Mouse (Mus musculus) liver, embryonic 14.5 days (tissue): ENCODE measurements around the gene Gm10488. TPM values are rescaled to one million over a fixed set of nuclear protein-coding genes. Genes with fewer than 3 reads are reported as not detected.
"Not testable (repeated sequence)": the region's sequence is repeated elsewhere in the genome, so short reads cannot be mapped to it uniquely, and the experiment has no call there.

Experiments used
- ATAC-seq: fragments of 200-750 bp; cut with Nextera tagmentation; 2 replicates; pipeline ENCODE4 v1.8.0; 2017; ENCODE audit warnings: moderate number of reproducible peaks, mild to moderate bottlenecking, moderate library complexity; ENCODE audit not compliant: insufficient read depth
- DNase-seq, 3 experiments: peaks; one replicate each; pipeline ENCODE4 v3.0.0-alpha.2; 2012 to 2013; ENCODE audit warnings: low read depth in 3 of 3, low spot score in 3 of 3
- H3K27ac ChIP-seq: fragments of 300-500 bp; sonication (generic); 2 replicates; pipeline ENCODE4 v1.5.1; 2014; ENCODE audit warnings: moderate library complexity, mild to moderate bottlenecking, control low read depth, inconsistent platforms
- H3K27me3 ChIP-seq: fragments of 300-500 bp; sonication (generic); 2 replicates; pipeline ENCODE4 v1.6.1; 2014; ENCODE audit warnings: mild to moderate bottlenecking, low read length, moderate library complexity; ENCODE audit not compliant: control insufficient read depth, insufficient read depth
- H3K36me3 ChIP-seq: fragments of 300-500 bp; sonication (generic); replicated peaks from 2 replicates; pipeline ENCODE4 v1.6.1; 2014; ENCODE audit warnings: low read depth; ENCODE audit not compliant: control insufficient read depth, insufficient read depth
- H3K4me1 ChIP-seq, 2 experiments: fragments of 200-500 bp in 1 of 2; fragments of 300-500 bp in 1 of 2; sonication (generic) in 1 of 2; replicated peaks; 2 replicates each; pipeline ENCODE4 v1.6.1; 2012 to 2014; ENCODE audit warnings: antibody characterized with exemption in 1 of 2, inconsistent platforms in 1 of 2, low read length in 1 of 2; ENCODE audit not compliant: control insufficient read depth in 2 of 2, insufficient read depth in 2 of 2
- H3K4me2 ChIP-seq: fragments of 300-500 bp; sonication (generic); 2 replicates; pipeline ENCODE4 v1.6.1; 2014; ENCODE audit warnings: low read depth, mild to moderate bottlenecking, control low read depth, moderate library complexity
- H3K4me3 ChIP-seq, 2 experiments: fragments of 200-500 bp in 1 of 2; fragments of 300-500 bp in 1 of 2; sonication (generic) in 1 of 2; 2 replicates each; pipeline ENCODE4 v1.5.1; 2012 to 2014; ENCODE audit warnings: low read depth in 2 of 2, low read length in 2 of 2, mild to moderate bottlenecking in 2 of 2, control low read depth in 1 of 2, inconsistent platforms in 1 of 2, moderate library complexity in 1 of 2; ENCODE audit not compliant: insufficient read depth in 1 of 2
- H3K9ac ChIP-seq: fragments of 300-500 bp; sonication (generic); replicated peaks from 2 replicates; pipeline ENCODE4 v1.6.1; 2014; ENCODE audit warnings: mild to moderate bottlenecking, control low read depth, moderate library complexity
- H3K9me3 ChIP-seq: fragments of 300-500 bp; sonication (generic); 2 replicates; pipeline ENCODE4 v1.6.1; 2016; ENCODE audit warnings: low read length, mixed read lengths; ENCODE audit not compliant: control insufficient read depth
- WGBS: fragments of 180-500 bp; shearing (Covaris S2); extraction: QIAGEN DNeasy Blood & Tissue Kit; methylation state at CpG from one replicate; pipeline ENCODE4 v1.1.7; 2014; ENCODE audit not compliant: insufficient replicate concordance; 5-methylcytosine and 5-hydroxymethylcytosine counted together
- microRNA-seq: library from miRNA; unstranded; fragments of <30 nt; microRNA quantifications from one replicate; pipeline ENCODE4, GENCODE M21; 2016
- polyA plus RNA-seq, 2 experiments: library from polyadenylated mRNA; depleted of rRNA in 1 of 2; stranded (reverse) in 1 of 2; unstranded in 1 of 2; fragments of >200 nt; fragmentation: Nextera tagmentation in 1 of 2; extraction: Ambion mirVana in 1 of 2; gene quantifications; 2 replicates each; pipeline versions ENCODE4 v1.2.1 to v1.2.3; 2012 to 2014

Gene Gm10488
- polyA plus RNA-seq (2012; rRNA removed) (not detected in 2 replicates), polyA plus RNA-seq (2014; fragmentation: Nextera tagmentation; extraction: Ambion mirVana) (not detected in 2 replicates)

DNA sequence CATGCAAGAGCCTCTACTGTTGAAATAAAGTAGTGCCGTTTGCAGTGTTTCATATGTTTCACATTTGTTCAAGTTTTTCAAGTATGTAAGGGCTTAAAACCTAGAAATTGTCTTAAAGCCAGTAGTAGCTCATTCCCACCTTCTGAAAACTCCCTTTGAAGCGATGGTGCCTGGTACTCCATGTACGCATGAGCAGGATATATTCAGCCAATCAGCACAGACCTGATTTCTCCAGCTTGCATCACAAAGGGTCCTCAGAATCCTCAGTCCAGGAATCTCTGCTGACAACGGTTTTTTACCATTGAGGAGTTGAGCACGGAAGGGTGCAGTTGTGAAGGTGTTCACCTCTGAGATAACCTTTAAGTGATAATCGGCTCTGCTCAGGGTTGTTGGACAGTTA, at the start of gene Gm10488:
Gene Gm10488, plus strand, starts transcription at position 301 of the 400 bp plus-strand sequence.
- H3K4me3 ChIP-seq, H3K9ac ChIP-seq, ATAC-seq, DNase-seq, H3K9me3 ChIP-seq, H3K4me1 ChIP-seq, H3K4me2 ChIP-seq, H3K36me3 ChIP-seq, H3K27me3 ChIP-seq, H3K27ac ChIP-seq: not testable (repeated sequence)
- WGBS: no CpG with 5 or more reads among the region's 6 CpGs

Small RNA genes lying within 50 kb of the gene (microRNA-seq; reads per million reads assigned to microRNA genes)
- gene Gm44298: not detected
